Mouse (Mus musculus) cortical plate, adult 2 months (tissue): ENCODE data around the gene Mrpl51.

Source experiments
- CTCF ChIP-seq: fragments of 200-500 bp; IDR thresholded peaks from 2 replicates; pipeline ENCODE4 v1.5.1; 2011; ENCODE audit warnings: mild to moderate bottlenecking, control low read depth, low read length; ENCODE audit not compliant: insufficient read depth; ENCODE audit errors: extremely low read depth
- POLR2A ChIP-seq: fragments of 200-500 bp; IDR thresholded peaks from 2 replicates; pipeline ENCODE4 v1.6.1; 2011; ENCODE audit warnings: mild to moderate bottlenecking, low read length, control low read depth; ENCODE audit not compliant: insufficient read depth; ENCODE audit errors: extremely low read depth

GRCm38 (mm10) chr6:125222577-125222976 is 31.0 kb downstream of the Mrpl51 start:
- TF ChIP-seq POLR2A: no peak
- no peak for TF ChIP-seq CTCF
